Mouse (Mus musculus) spleen, postnatal 36 days (tissue): Measurements from ENCODE around the gene Cacna1c.

ENCODE experiments used
- DNase-seq, 2 experiments: peaks; one replicate each; pipeline ENCODE4 v3.0.0; 2022; ENCODE audit warnings: low spot score in 2 of 2, mixed read lengths in 1 of 2

Cacna1c gene

GRCm38 (mm10) chr6:119009526-119009925 is 186.7 kb downstream of the Cacna1c start:
- no peak for DNase-seq

- DNase-seq: no peak
Measured at GRCm38 (mm10) chr6:119008638-119009166, 187.5 kb downstream of the Cacna1c start.

- DNase-seq: no peak
Measured at GRCm38 (mm10) chr6:119004596-119004995, 191.6 kb downstream of the Cacna1c start.

GRCm38 (mm10) chr6:119001442-119001841 is 194.8 kb downstream of the Cacna1c start:
- no peak for DNase-seq

- no peak for DNase-seq
Measured at GRCm38 (mm10) chr6:119000255-119000654, 196.0 kb downstream of the Cacna1c start.

- DNase-seq: no peak
Measured at GRCm38 (mm10) chr6:118999329-118999875, 196.8 kb downstream of the Cacna1c start.

- no peak for DNase-seq
Measured at GRCm38 (mm10) chr6:118997397-118997796, 198.8 kb downstream of the Cacna1c start.

GRCm38 (mm10) chr6:118994272-118995061 is 201.8 kb downstream of the Cacna1c start:
- no peak for DNase-seq

GRCm38 (mm10) chr6:118992391-118992790 is 203.8 kb downstream of the Cacna1c start:
- no peak for DNase-seq

- DNase-seq: no peak
Measured at GRCm38 (mm10) chr6:118989999-118990776, 206.0 kb downstream of the Cacna1c start.

GRCm38 (mm10) chr6:118984181-118984901 is 211.9 kb downstream of the Cacna1c start:
- DNase-seq: no peak

- DNase-seq: no peak
Measured at GRCm38 (mm10) chr6:118983471-118984040, 212.7 kb downstream of the Cacna1c start.

GRCm38 (mm10) chr6:118980265-118980664 is 216.0 kb downstream of the Cacna1c start:
- DNase-seq: no peak

- DNase-seq: no peak
Measured at GRCm38 (mm10) chr6:118977443-118978271, 218.6 kb downstream of the Cacna1c start.

GRCm38 (mm10) chr6:118976617-118977016 is 219.6 kb downstream of the Cacna1c start:
- no peak for DNase-seq

- DNase-seq: no peak
Measured at GRCm38 (mm10) chr6:118971844-118972531, 224.2 kb downstream of the Cacna1c start.

- no peak for DNase-seq
Measured at GRCm38 (mm10) chr6:118968776-118969175, 227.4 kb downstream of the Cacna1c start.

GRCm38 (mm10) chr6:118966904-118967303 is 229.3 kb downstream of the Cacna1c start:
- DNase-seq: no peak

- DNase-seq: no peak
Measured at GRCm38 (mm10) chr6:118965577-118965976, 230.6 kb downstream of the Cacna1c start.

GRCm38 (mm10) chr6:118963806-118964205 is 232.4 kb downstream of the Cacna1c start:
- DNase-seq: no peak
